Mouse (Mus musculus): ENCODE measurements around the gene Pgam1. TPM values are rescaled to one million over a fixed set of nuclear protein-coding genes. Genes with fewer than 3 reads are reported as not detected.

Pgam1 gene
- polyA plus RNA-seq, 1 experiment = 736 TPM

GRCm38 (mm10) chr19:41920412-41921067 is 8.8 kb downstream of the Pgam1 start:
- TF ChIP-seq CTCF (IDR thresholded peaks at IDR 0.05; ENCODE audit: control insufficient read depth, insufficient read depth, insufficient read length) = no peak
- no peak for TF ChIP-seq MYOD1 (IDR thresholded peaks at IDR 0.05; ENCODE audit: control insufficient read depth, insufficient read length, low read depth)
- TF ChIP-seq FOSL1 (IDR thresholded peaks at IDR 0.05; ENCODE audit: insufficient read depth, low read length, poor library complexity, severe bottlenecking) = no peak
- TF ChIP-seq CEBPB (IDR thresholded peaks at IDR 0.05; ENCODE audit: low read depth) = no peak
- TF ChIP-seq MAX (IDR thresholded peaks at IDR 0.05) = no peak
- TF ChIP-seq MYOG (IDR thresholded peaks at IDR 0.05; ENCODE audit: control insufficient read depth, extremely low read depth, insufficient read length) = no peak
- H3K36me3 ChIP-seq (ENCODE audit: control insufficient read depth, insufficient read depth) = peaks cover 87% of the 10 kb centered on the region

GRCm38 (mm10) chr19:41932686-41933085 is 21.0 kb downstream of the Pgam1 start:
- TF ChIP-seq USF1 (IDR thresholded peaks at IDR 0.05; ENCODE audit: low read depth) (peak; percentile 72), MYOG (IDR thresholded peaks at IDR 0.05; ENCODE audit: control insufficient read depth, extremely low read depth, insufficient read length) (no peak)
- Histone ChIP-seq H3ac (ENCODE audit: control insufficient read depth, insufficient read length, low read depth) (peak overlapping the region; percentile 80), H3K4me3 (ENCODE audit: insufficient read depth, poor library complexity, severe bottlenecking) (peak overlapping the region; percentile 98), H3K36me3 (ENCODE audit: control insufficient read depth, insufficient read depth) (peaks cover 35% of the 10 kb centered on the region), H3K79me2 (ENCODE audit: control insufficient read depth, insufficient read depth) (peaks cover 71% of the 10 kb centered on the region), H3K79me3 (ENCODE audit: low read depth) (peaks cover 53% of the 10 kb centered on the region), H3K27me3 (ENCODE audit: control insufficient read depth, insufficient read depth, insufficient read length) (no peaks in the 10 kb centered on the region)

More at GRCm38 (mm10) chr19:41920412-41921067, 8.8 kb downstream of the Pgam1 start:
- H3ac ChIP-seq (ENCODE audit: control insufficient read depth, insufficient read length, low read depth) = no peak overlapping the region
- H3K79me2 ChIP-seq (ENCODE audit: control insufficient read depth, insufficient read depth) = peaks cover 18% of the 10 kb centered on the region
- H3K27me3 ChIP-seq (ENCODE audit: control insufficient read depth, insufficient read depth, insufficient read length) = no peaks in the 10 kb centered on the region
- peaks cover 16% of the 10 kb centered on the region for H3K79me3 ChIP-seq (ENCODE audit: low read depth)
- H3K4me3 ChIP-seq (ENCODE audit: insufficient read depth, poor library complexity, severe bottlenecking) = no peak overlapping the region

- H3K27me3 ChIP-seq (ENCODE audit: control insufficient read depth, insufficient read depth, insufficient read length) = no peaks in the 10 kb centered on the region
- peak within 1 kb of the TSS; percentile 85 for H3ac ChIP-seq (ENCODE audit: control insufficient read depth, insufficient read length, low read depth)
- peaks cover 35% of the 10 kb centered on the region for H3K36me3 ChIP-seq (ENCODE audit: control insufficient read depth, insufficient read depth)
- peaks cover 79% of the 10 kb centered on the region for H3K79me2 ChIP-seq (ENCODE audit: control insufficient read depth, insufficient read depth)
- H3K4me3 ChIP-seq (ENCODE audit: insufficient read depth, poor library complexity, severe bottlenecking) = peak within 1 kb of the TSS; percentile 98
- peak; percentile 78 for TF ChIP-seq MAX (IDR thresholded peaks at IDR 0.05)
- peak; percentile 55 for TF ChIP-seq USF1 (IDR thresholded peaks at IDR 0.05; ENCODE audit: low read depth)
- TF ChIP-seq CTCF (IDR thresholded peaks at IDR 0.05; ENCODE audit: control insufficient read depth, insufficient read depth, insufficient read length) = no peak
- peaks cover 60% of the 10 kb centered on the region for H3K79me3 ChIP-seq (ENCODE audit: low read depth)
Observed at GRCm38 (mm10) chr19:41933179-41934086, 21.7 kb downstream of the Pgam1 start, which contains the start of the genes Exosc1 and Zdhhc16. Gene Exosc1, minus strand, starts transcription at chr19:41933423. Gene Zdhhc16, plus strand, starts transcription at chr19:41933480.

GRCm38 (mm10) chr19:41934124-41934523 is 22.4 kb downstream of the Pgam1 start:
- no peaks in the 10 kb centered on the region for H3K27me3 ChIP-seq (ENCODE audit: control insufficient read depth, insufficient read depth, insufficient read length)
- peaks cover 86% of the 10 kb centered on the region for H3K79me2 ChIP-seq (ENCODE audit: control insufficient read depth, insufficient read depth)
- peaks cover 63% of the 10 kb centered on the region for H3K79me3 ChIP-seq (ENCODE audit: low read depth)
- H3K4me3 ChIP-seq (ENCODE audit: insufficient read depth, poor library complexity, severe bottlenecking) = peak overlapping the region; percentile 98
- H3K36me3 ChIP-seq (ENCODE audit: control insufficient read depth, insufficient read depth) = peaks cover 35% of the 10 kb centered on the region
- no peak for TF ChIP-seq USF1 (IDR thresholded peaks at IDR 0.05; ENCODE audit: low read depth)
- TF ChIP-seq FOSL1 (IDR thresholded peaks at IDR 0.05; ENCODE audit: insufficient read depth, low read length, poor library complexity, severe bottlenecking) = no peak
- no peak for TF ChIP-seq MAX (IDR thresholded peaks at IDR 0.05)
- no peak for TF ChIP-seq CTCF (IDR thresholded peaks at IDR 0.05; ENCODE audit: control insufficient read depth, insufficient read depth, insufficient read length)
- no peak for TF ChIP-seq CEBPB (IDR thresholded peaks at IDR 0.05; ENCODE audit: low read depth)
- no peak for TF ChIP-seq MYOD1 (IDR thresholded peaks at IDR 0.05; ENCODE audit: control insufficient read depth, insufficient read length, low read depth)
- no peak for TF ChIP-seq MYOG (IDR thresholded peaks at IDR 0.05; ENCODE audit: control insufficient read depth, extremely low read depth, insufficient read length)
- H3ac ChIP-seq (ENCODE audit: control insufficient read depth, insufficient read length, low read depth) = peak overlapping the region; percentile 85

GRCm38 (mm10) chr19:41935921-41936320 is 24.2 kb downstream of the Pgam1 start:
- H3K27me3 ChIP-seq (ENCODE audit: control insufficient read depth, insufficient read depth, insufficient read length) = no peaks in the 10 kb centered on the region
- peaks cover 48% of the 10 kb centered on the region for H3K36me3 ChIP-seq (ENCODE audit: control insufficient read depth, insufficient read depth)
- TF ChIP-seq MYOD1 (IDR thresholded peaks at IDR 0.05; ENCODE audit: control insufficient read depth, insufficient read length, low read depth) (no peak), MAX (IDR thresholded peaks at IDR 0.05) (no peak), FOSL1 (IDR thresholded peaks at IDR 0.05; ENCODE audit: insufficient read depth, low read length, poor library complexity, severe bottlenecking) (no peak), CTCF (IDR thresholded peaks at IDR 0.05; ENCODE audit: control insufficient read depth, insufficient read depth, insufficient read length) (no peak), CEBPB (IDR thresholded peaks at IDR 0.05; ENCODE audit: low read depth) (no peak), MYOG (IDR thresholded peaks at IDR 0.05; ENCODE audit: control insufficient read depth, extremely low read depth, insufficient read length) (no peak), USF1 (IDR thresholded peaks at IDR 0.05; ENCODE audit: low read depth) (no peak)
- no peak overlapping the region for H3ac ChIP-seq (ENCODE audit: control insufficient read depth, insufficient read length, low read depth)
- peaks cover 91% of the 10 kb centered on the region for H3K79me2 ChIP-seq (ENCODE audit: control insufficient read depth, insufficient read depth)
- H3K79me3 ChIP-seq (ENCODE audit: low read depth) = peaks cover 68% of the 10 kb centered on the region
- H3K4me3 ChIP-seq (ENCODE audit: insufficient read depth, poor library complexity, severe bottlenecking) = no peak overlapping the region

Measured in C2C12 (cell line).